Mouse (Mus musculus) neural tube, embryonic 12.5 days (tissue): Measurements from ENCODE around the gene Cysltr2. TPM values are rescaled to one million over a fixed set of nuclear protein-coding genes. Genes with fewer than 3 reads are reported as not detected.
A peak's percentile ranks its signal among the peaks of the same experiment; 100 is the strongest.

ENCODE experiments used
- ATAC-seq: fragments of 200-750 bp; cut with Nextera tagmentation; 2 replicates; pipeline ENCODE4 v1.8.0; 2017; ENCODE audit warnings: low read depth, mild to moderate bottlenecking, moderate TSS enrichment, moderate library complexity; ENCODE audit not compliant: low FRiP score
- H3K27ac ChIP-seq: fragments of 300-500 bp; sonication (generic); 2 replicates; pipeline ENCODE4 v1.5.1; 2016
- H3K27me3 ChIP-seq: fragments of 300-500 bp; sonication (generic); replicated peaks from 2 replicates; pipeline ENCODE4 v1.6.1; 2016; ENCODE audit warnings: mild to moderate bottlenecking
- H3K36me3 ChIP-seq: fragments of 300-500 bp; sonication (generic); 2 replicates; pipeline ENCODE4 v1.6.1; 2016; ENCODE audit warnings: mild to moderate bottlenecking
- H3K4me1 ChIP-seq: fragments of 300-500 bp; sonication (generic); 2 replicates; pipeline ENCODE4 v1.6.1; 2016
- H3K4me2 ChIP-seq: fragments of 300-500 bp; sonication (generic); replicated peaks from 2 replicates; pipeline ENCODE4 v1.6.1; 2016; ENCODE audit warnings: mild to moderate bottlenecking
- H3K4me3 ChIP-seq: fragments of 300-500 bp; sonication (generic); 2 replicates; pipeline ENCODE4 v1.5.1; 2016
- H3K9ac ChIP-seq: fragments of 300-500 bp; sonication (generic); 2 replicates; pipeline ENCODE4 v1.6.1; 2016; ENCODE audit warnings: mild to moderate bottlenecking
- H3K9me3 ChIP-seq: fragments of 300-500 bp; sonication (generic); 2 replicates; pipeline ENCODE4 v1.6.1; 2016; ENCODE audit warnings: mild to moderate bottlenecking
- WGBS: fragments of 180-500 bp; shearing (Covaris S2); methylation state at CpG from one replicate; pipeline ENCODE4 v1.1.7; 2016; 5-methylcytosine and 5-hydroxymethylcytosine counted together
- polyA plus RNA-seq: library from polyadenylated mRNA; unstranded; fragments of >200 nt; fragmentation: Nextera tagmentation; extraction: Ambion mirVana; gene quantifications from 2 replicates; pipeline ENCODE4 v1.2.1, GENCODE M21; 2016

Gene Cysltr2
- polyA plus RNA-seq, 1 experiment from 2014 or later: not detected

GRCm38 (mm10) chr14:73045199-73045928 lies 3.5 kb downstream of the Cysltr2 start:
- 85% methylated on average over 9 of the region's 9 CpGs for WGBS
- H3K4me2 ChIP-seq: no peak overlapping the region
- ATAC-seq: no peak
- no peaks in the 10 kb centered on the region for H3K9me3 ChIP-seq
- no peak overlapping the region for H3K9ac ChIP-seq
- no peak overlapping the region for H3K27ac ChIP-seq
- H3K36me3 ChIP-seq: no peaks in the 10 kb centered on the region
- no peaks in the 10 kb centered on the region for H3K27me3 ChIP-seq
- H3K4me3 ChIP-seq: no peak overlapping the region
- 0 out of 2 replicates have a peak, but pooled peaks cover 3% of the 10 kb centered on the region for H3K4me1 ChIP-seq

- Histone ChIP-seq H3K27me3 (no peaks in the 10 kb centered on the region), H3K4me2 (no peak overlapping the region), H3K4me3 (no peak overlapping the region), H3K36me3 (no peaks in the 10 kb centered on the region), H3K9ac (no peak overlapping the region), H3K4me1 (no peaks in the 10 kb centered on the region), H3K27ac (no peak overlapping the region), H3K9me3 (no peaks in the 10 kb centered on the region)
- 79% methylated on average over 2 of the region's 2 CpGs for WGBS
- no peak for ATAC-seq
Measured at GRCm38 (mm10) chr14:73041689-73042088, 7.2 kb downstream of the Cysltr2 start.

- Histone ChIP-seq H3K27me3 (no peaks in the 10 kb centered on the region), H3K9me3 (no peaks in the 10 kb centered on the region), H3K9ac (no peak overlapping the region), H3K4me1 (no peaks in the 10 kb centered on the region), H3K4me2 (no peak overlapping the region), H3K36me3 (no peaks in the 10 kb centered on the region), H3K27ac (no peak overlapping the region), H3K4me3 (no peak overlapping the region)
- ATAC-seq: no peak
- WGBS: 46% methylated on average over 3 of the region's 3 CpGs
Measured at GRCm38 (mm10) chr14:73033290-73033689, 15.6 kb downstream of the Cysltr2 start.

GRCm38 (mm10) chr14:73031218-73031617 lies 17.7 kb downstream of the Cysltr2 start:
- Histone ChIP-seq H3K4me2 (no peak overlapping the region), H3K27ac (no peak overlapping the region), H3K9me3 (no peaks in the 10 kb centered on the region), H3K9ac (no peak overlapping the region), H3K27me3 (no peaks in the 10 kb centered on the region), H3K36me3 (no peaks in the 10 kb centered on the region), H3K4me3 (no peak overlapping the region), H3K4me1 (no peaks in the 10 kb centered on the region)
- 88% methylated on average over 3 of the region's 3 CpGs for WGBS
- no peak for ATAC-seq

GRCm38 (mm10) chr14:73017272-73017671 lies 31.6 kb downstream of the Cysltr2 start:
- 97% methylated on average over 3 of the region's 3 CpGs for WGBS
- no peak for ATAC-seq
- no peaks in the 10 kb centered on the region for H3K27me3 ChIP-seq

GRCm38 (mm10) chr14:73015386-73015785 lies 33.5 kb downstream of the Cysltr2 start:
- Histone ChIP-seq H3K4me2 (no peak overlapping the region), H3K36me3 (no peaks in the 10 kb centered on the region), H3K9ac (no peak overlapping the region), H3K4me3 (no peak overlapping the region), H3K27me3 (no peaks in the 10 kb centered on the region), H3K4me1 (no peaks in the 10 kb centered on the region), H3K27ac (no peak overlapping the region), H3K9me3 (no peaks in the 10 kb centered on the region)
- no peak for ATAC-seq
- 62% methylated on average over 6 of the region's 6 CpGs for WGBS

More at GRCm38 (mm10) chr14:73017272-73017671, 31.6 kb downstream of the Cysltr2 start:
- no peak overlapping the region for H3K4me2 ChIP-seq
- H3K9me3 ChIP-seq: no peaks in the 10 kb centered on the region
- no peak overlapping the region for H3K9ac ChIP-seq
- H3K4me1 ChIP-seq: no peaks in the 10 kb centered on the region
- H3K36me3 ChIP-seq: no peaks in the 10 kb centered on the region
- no peak overlapping the region for H3K4me3 ChIP-seq
- no peak overlapping the region for H3K27ac ChIP-seq

- Histone ChIP-seq H3K27me3 (no peaks in the 10 kb centered on the region), H3K9me3 (no peaks in the 10 kb centered on the region), H3K36me3 (no peaks in the 10 kb centered on the region), H3K4me3 (no peak overlapping the region), H3K27ac (no peak overlapping the region), H3K4me1 (no peaks in the 10 kb centered on the region), H3K4me2 (no peak overlapping the region), H3K9ac (no peak overlapping the region)
- 69% methylated on average over 9 of the region's 9 CpGs for WGBS
- no peak for ATAC-seq
Measured at GRCm38 (mm10) chr14:73013723-73014544, 35.0 kb downstream of the Cysltr2 start.

- Histone ChIP-seq H3K36me3 (no peaks in the 10 kb centered on the region), H3K4me3 (no peak overlapping the region), H3K4me2 (no peak overlapping the region), H3K9ac (no peak overlapping the region), H3K27me3 (no peaks in the 10 kb centered on the region), H3K4me1 (peaks cover 4% of the 10 kb centered on the region; the same call in 1 of the 2 replicates), H3K27ac (no peak overlapping the region), H3K9me3 (no peaks in the 10 kb centered on the region)
- ATAC-seq: no peak
- 90% methylated on average over 4 of the region's 4 CpGs for WGBS
Measured at GRCm38 (mm10) chr14:73001814-73002213, 47.1 kb downstream of the Cysltr2 start.

GRCm38 (mm10) chr14:73000325-73000724 lies 48.6 kb downstream of the Cysltr2 start:
- no peak for ATAC-seq
- no peaks in the 10 kb centered on the region for H3K27me3 ChIP-seq
- whole genome bisulfite sequencing: 54% methylated on average over 10 of the region's 10 CpGs
- H3K9me3 ChIP-seq: no peaks in the 10 kb centered on the region
- H3K9ac ChIP-seq: no peak overlapping the region
- H3K4me1 ChIP-seq: peaks cover 4% of the 10 kb centered on the region; the same call in 1 of the 2 replicates
- H3K4me2 ChIP-seq: no peak overlapping the region
- H3K36me3 ChIP-seq: no peaks in the 10 kb centered on the region
- no peak overlapping the region for H3K4me3 ChIP-seq
- no peak overlapping the region for H3K27ac ChIP-seq

- Histone ChIP-seq H3K4me1 (peaks cover 4% of the 10 kb centered on the region; the same call in 1 of the 2 replicates), H3K9me3 (no peaks in the 10 kb centered on the region), H3K36me3 (no peaks in the 10 kb centered on the region), H3K27ac (no peak overlapping the region), H3K4me2 (no peak overlapping the region), H3K27me3 (no peaks in the 10 kb centered on the region), H3K4me3 (no peak overlapping the region), H3K9ac (no peak overlapping the region)
- ATAC-seq: 0 out of 2 replicates have a peak, but pooled peaks have one; percentile 60
- 38% methylated on average over 6 of the region's 6 CpGs for whole genome bisulfite sequencing
Measured at GRCm38 (mm10) chr14:72998111-72998510, 50.8 kb downstream of the Cysltr2 start.

- H3K4me3 ChIP-seq: no peak overlapping the region
- no peak for ATAC-seq
- no peak overlapping the region for H3K27ac ChIP-seq
- no peak overlapping the region for H3K9ac ChIP-seq
- H3K4me1 ChIP-seq: peaks cover 4% of the 10 kb centered on the region; the same call in 1 of the 2 replicates
- no peaks in the 10 kb centered on the region for H3K27me3 ChIP-seq
- no peaks in the 10 kb centered on the region for H3K9me3 ChIP-seq
- no peaks in the 10 kb centered on the region for H3K36me3 ChIP-seq
- H3K4me2 ChIP-seq: no peak overlapping the region
- 81% methylated on average over 2 of the region's 2 CpGs for WGBS
Measured at GRCm38 (mm10) chr14:72986044-72986443, 62.9 kb downstream of the Cysltr2 start.

- H3K27me3 ChIP-seq: no peaks in the 10 kb centered on the region
- H3K4me3 ChIP-seq: no peak overlapping the region
- no peaks in the 10 kb centered on the region for H3K36me3 ChIP-seq
- H3K9ac ChIP-seq: no peak overlapping the region
- WGBS: 96% methylated on average over 5 of the region's 5 CpGs
- no peak overlapping the region for H3K4me2 ChIP-seq
- H3K27ac ChIP-seq: no peak overlapping the region
- no peaks in the 10 kb centered on the region for H3K9me3 ChIP-seq
- peaks cover 4% of the 10 kb centered on the region; the same call in 1 of the 2 replicates for H3K4me1 ChIP-seq
- no peak for ATAC-seq
Measured at GRCm38 (mm10) chr14:72985113-72985512, 63.8 kb downstream of the Cysltr2 start.
